Mouse (Mus musculus) embryonic facial prominence, embryonic 10.5 days (tissue): ENCODE measurements around the gene Polr2h. TPM values are rescaled to one million over a fixed set of nuclear protein-coding genes. Genes with fewer than 3 reads are reported as not detected.

Source experiments
- DNase-seq: peaks from one replicate; pipeline ENCODE4 v3.0.0-alpha.2; 2017; ENCODE audit warnings: low spot score
- H3K27ac ChIP-seq: fragments of 300-500 bp; sonication (generic); replicated peaks from 2 replicates; pipeline ENCODE4 v1.5.1; 2016; ENCODE audit warnings: mild to moderate bottlenecking
- H3K27me3 ChIP-seq: fragments of 300-500 bp; sonication (generic); replicated peaks from 2 replicates; pipeline ENCODE4 v1.6.1; 2016; ENCODE audit warnings: low read depth, mild to moderate bottlenecking; ENCODE audit not compliant: poor library complexity, severe bottlenecking
- H3K36me3 ChIP-seq: fragments of 300-500 bp; sonication (generic); replicated peaks from 2 replicates; pipeline ENCODE4 v1.6.1; 2016; ENCODE audit warnings: mild to moderate bottlenecking, moderate library complexity
- H3K4me1 ChIP-seq: fragments of 300-500 bp; sonication (generic); 2 replicates; pipeline ENCODE4 v1.6.1; 2016
- H3K4me3 ChIP-seq: fragments of 300-500 bp; sonication (generic); 2 replicates; pipeline ENCODE4 v1.5.1; 2016; ENCODE audit warnings: mild to moderate bottlenecking, moderate library complexity
- H3K9me3 ChIP-seq: fragments of 300-500 bp; sonication (generic); 2 replicates; pipeline ENCODE4 v1.6.1; 2016; ENCODE audit warnings: mild to moderate bottlenecking
- WGBS: fragments of 180-500 bp; shearing (Covaris S2); methylation state at CpG from one replicate; pipeline ENCODE4 v1.1.7; 2016; 5-methylcytosine and 5-hydroxymethylcytosine counted together
- polyA plus RNA-seq: library from polyadenylated mRNA; unstranded; fragments of >200 nt; fragmentation: Nextera tagmentation; extraction: Ambion mirVana; gene quantifications from 2 replicates; pipeline ENCODE4 v1.2.1, GENCODE M21; 2016

The Polr2h gene
- polyA plus RNA-seq, 1 experiment from 2014 or later, result 153 TPM

GRCm38 (mm10) chr16:20703699-20704400, 13.6 kb upstream of the Polr2h start:
- no peaks in the 10 kb centered on the region for H3K27me3 ChIP-seq
- peaks cover 59% of the 10 kb centered on the region for H3K36me3 ChIP-seq
- no peak overlapping the region for H3K4me3 ChIP-seq
- WGBS, result 94% methylated on average over 6 of the region's 6 CpGs
- no peak overlapping the region for H3K27ac ChIP-seq
- no peaks in the 10 kb centered on the region for H3K9me3 ChIP-seq
- no peak for DNase-seq
- H3K4me1 ChIP-seq, result peaks cover 30% of the 10 kb centered on the region

GRCm38 (mm10) chr16:20705786-20706185, 11.7 kb upstream of the Polr2h start:
- no peaks in the 10 kb centered on the region for H3K9me3 ChIP-seq
- H3K27ac ChIP-seq, result no peak overlapping the region
- no peak overlapping the region for H3K4me3 ChIP-seq
- peaks cover 22% of the 10 kb centered on the region for H3K4me1 ChIP-seq
- no peak for DNase-seq
- peaks cover 79% of the 10 kb centered on the region for H3K36me3 ChIP-seq
- 82% methylated on average over 3 of the region's 3 CpGs for WGBS
- no peaks in the 10 kb centered on the region for H3K27me3 ChIP-seq

- no peak overlapping the region for H3K4me3 ChIP-seq
- H3K9me3 ChIP-seq, result no peaks in the 10 kb centered on the region
- no peak for DNase-seq
- 91% methylated on average over 2 of the region's 2 CpGs for WGBS
- peaks cover 18% of the 10 kb centered on the region for H3K4me1 ChIP-seq
- H3K27me3 ChIP-seq, result no peaks in the 10 kb centered on the region
- H3K36me3 ChIP-seq, result peaks cover 86% of the 10 kb centered on the region
- H3K27ac ChIP-seq, result no peak overlapping the region
Observed at GRCm38 (mm10) chr16:20706407-20707055, 10.9 kb upstream of the Polr2h start.

GRCm38 (mm10) chr16:20708220-20708938, 9.1 kb upstream of the Polr2h start:
- Histone ChIP-seq H3K36me3 (peaks cover 99% of the 10 kb centered on the region), H3K4me1 (peaks cover 5% of the 10 kb centered on the region), H3K9me3 (no peaks in the 10 kb centered on the region), H3K4me3 (no peak overlapping the region), H3K27ac (no peak overlapping the region), H3K27me3 (no peaks in the 10 kb centered on the region)
- no peak for DNase-seq
- whole genome bisulfite sequencing, result 93% methylated on average over 21 of the region's 21 CpGs

- peaks cover 95% of the 10 kb centered on the region for H3K36me3 ChIP-seq
- no peaks in the 10 kb centered on the region for H3K9me3 ChIP-seq
- 74% methylated on average over 19 of the region's 19 CpGs for WGBS
- peaks cover 11% of the 10 kb centered on the region for H3K4me1 ChIP-seq
- H3K27me3 ChIP-seq, result no peaks in the 10 kb centered on the region
- no peak overlapping the region for H3K4me3 ChIP-seq
- peak; percentile 82 for DNase-seq
- no peak overlapping the region for H3K27ac ChIP-seq
Observed at GRCm38 (mm10) chr16:20708939-20709734, 8.3 kb upstream of the Polr2h start.

GRCm38 (mm10) chr16:20710370-20710769, 7.1 kb upstream of the Polr2h start:
- 92% methylated on average over 11 of the region's 11 CpGs for WGBS

GRCm38 (mm10) chr16:20710810-20711209, 6.7 kb upstream of the Polr2h start:
- Histone ChIP-seq H3K9me3 (no peaks in the 10 kb centered on the region), H3K27ac (no peak overlapping the region), H3K27me3 (no peaks in the 10 kb centered on the region; the same call in 1 of the 2 replicates), H3K4me1 (peaks cover 27% of the 10 kb centered on the region), H3K36me3 (peaks cover 79% of the 10 kb centered on the region), H3K4me3 (no peak overlapping the region)
- WGBS, result 89% methylated on average over 4 of the region's 4 CpGs
- DNase-seq, result no peak

More at GRCm38 (mm10) chr16:20710370-20710769, 7.1 kb upstream of the Polr2h start:
- DNase-seq, result no peak
- H3K36me3 ChIP-seq, result peaks cover 83% of the 10 kb centered on the region
- H3K4me3 ChIP-seq, result no peak overlapping the region
- H3K27me3 ChIP-seq, result no peaks in the 10 kb centered on the region; the same call in 1 of the 2 replicates
- H3K4me1 ChIP-seq, result peaks cover 23% of the 10 kb centered on the region
- H3K27ac ChIP-seq, result no peak overlapping the region
- H3K9me3 ChIP-seq, result no peaks in the 10 kb centered on the region

- no peak for DNase-seq
- H3K9me3 ChIP-seq, result no peaks in the 10 kb centered on the region
- no peak overlapping the region for H3K4me3 ChIP-seq
- peaks cover 40% of the 10 kb centered on the region for H3K4me1 ChIP-seq
- H3K27ac ChIP-seq, result no peak overlapping the region
- H3K36me3 ChIP-seq, result peaks cover 65% of the 10 kb centered on the region
- no peaks in the 10 kb centered on the region; the same call in 1 of the 2 replicates for H3K27me3 ChIP-seq
- 79% methylated on average over 9 of the region's 9 CpGs for WGBS
Observed at GRCm38 (mm10) chr16:20712190-20712589, 5.3 kb upstream of the Polr2h start.

GRCm38 (mm10) chr16:20712889-20713288, 4.6 kb upstream of the Polr2h start:
- Histone ChIP-seq H3K9me3 (no peaks in the 10 kb centered on the region), H3K27me3 (no peaks in the 10 kb centered on the region; the same call in 1 of the 2 replicates), H3K36me3 (peaks cover 58% of the 10 kb centered on the region), H3K27ac (no peak overlapping the region), H3K4me1 (peaks cover 44% of the 10 kb centered on the region), H3K4me3 (no peak overlapping the region)
- 85% methylated on average over 7 of the region's 7 CpGs for WGBS
- no peak for DNase-seq

GRCm38 (mm10) chr16:20714307-20715080, 3.0 kb upstream of the Polr2h start:
- Histone ChIP-seq H3K4me1 (peaks cover 52% of the 10 kb centered on the region), H3K27me3 (no peaks in the 10 kb centered on the region; the same call in 1 of the 2 replicates), H3K9me3 (no peaks in the 10 kb centered on the region), H3K4me3 (peak overlapping the region; percentile 77), H3K36me3 (peaks cover 43% of the 10 kb centered on the region), H3K27ac (peak overlapping the region; percentile 37)
- no peak for DNase-seq
- WGBS, result 31% methylated on average over 11 of the region's 11 CpGs

- no peaks in the 10 kb centered on the region for H3K9me3 ChIP-seq
- peak overlapping the region; percentile 77 for H3K4me3 ChIP-seq
- H3K4me1 ChIP-seq, result peaks cover 52% of the 10 kb centered on the region
- 54% methylated on average over 2 of the region's 2 CpGs for WGBS
- H3K27ac ChIP-seq, result peak overlapping the region; percentile 93
- peaks cover 43% of the 10 kb centered on the region for H3K36me3 ChIP-seq
- DNase-seq, result no peak
- no peaks in the 10 kb centered on the region; the same call in 1 of the 2 replicates for H3K27me3 ChIP-seq
Observed at GRCm38 (mm10) chr16:20715161-20715560, 2.3 kb upstream of the Polr2h start.
